Mouse (Mus musculus) effector memory CD4-positive, alpha-beta T cell, adult 5 months (primary cell): Measurements from ENCODE around the gene Acsf2. TPM values are rescaled to one million over a fixed set of nuclear protein-coding genes. Genes with fewer than 3 reads are reported as not detected.

Experiments used
- polyA plus RNA-seq: library from polyadenylated mRNA; unstranded; fragments of 100-300 nt; shearing (Covaris generic); gene quantifications from one replicate; pipeline ENCODE4 v1.2.1, GENCODE M21; 2017

Gene Acsf2
- 5.2 TPM for polyA plus RNA-seq

DNA sequence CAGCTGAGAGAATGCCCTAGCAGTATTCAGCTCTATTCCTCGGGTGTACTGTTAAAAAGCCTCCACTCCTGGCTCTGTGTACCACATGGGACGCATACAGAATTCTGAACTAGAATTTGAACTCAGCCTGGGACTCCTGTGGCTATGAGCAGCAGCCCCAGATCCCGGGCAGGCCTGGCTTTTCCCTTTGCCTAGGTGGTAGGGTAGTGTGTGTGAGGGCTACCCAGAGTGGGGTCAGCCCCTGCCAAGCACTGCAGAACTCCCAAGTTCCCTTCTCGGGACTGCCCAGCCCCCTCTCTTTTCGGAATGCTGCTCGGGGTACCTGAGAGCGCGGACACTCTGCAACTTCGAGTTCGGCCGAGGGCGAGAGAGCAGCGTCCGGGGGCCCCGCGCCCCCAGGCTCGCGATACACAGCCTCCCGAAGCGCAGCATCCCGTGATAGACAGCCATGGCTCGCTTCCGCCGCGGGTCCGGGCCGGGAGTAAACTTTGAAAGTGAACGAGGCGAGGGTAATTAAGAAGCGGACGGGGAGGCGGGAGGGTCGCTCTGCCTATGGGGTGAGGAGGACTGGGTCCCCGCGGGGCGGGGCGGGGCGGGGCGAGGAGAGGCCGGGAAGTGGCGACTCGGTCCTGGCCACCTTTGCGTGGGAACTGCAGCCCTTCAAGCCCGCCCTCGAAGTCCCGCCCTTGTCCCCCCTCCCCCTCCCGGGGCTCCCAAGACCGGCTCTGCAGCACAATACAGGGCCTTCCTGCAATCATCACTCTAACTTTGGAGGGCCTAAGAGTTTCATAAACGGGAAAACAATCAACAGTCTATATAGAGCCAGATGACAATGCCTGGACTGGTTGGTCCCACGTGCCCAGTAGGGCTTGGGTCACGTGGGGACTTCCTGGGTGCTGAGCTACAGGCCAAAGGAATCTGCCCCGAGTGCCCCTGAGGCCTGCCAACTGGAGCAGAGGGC, at the start of gene Acsf2:
Gene Acsf2 (minus strand): TSS at position 551 of the 961 bp plus-strand sequence.

GRCm38 (mm10) chr11:94629199-94629883, 27.7 kb upstream of the Acsf2 start, which contains the start of gene Lrrc59:
Gene Lrrc59, plus strand, starts transcription at chr11:94629767.

GRCm38 (mm10) chr11:94564437-94565150, 37.1 kb downstream of the Acsf2 start, which contains the start of gene Chad:
Gene Chad, plus strand, starts transcription at chr11:94565047.

GRCm38 (mm10) chr11:94548888-94549690, 52.6 kb downstream of the Acsf2 start, which contains the start of gene Rsad1:
Gene Rsad1, minus strand, starts transcription at chr11:94549255.

DNA sequence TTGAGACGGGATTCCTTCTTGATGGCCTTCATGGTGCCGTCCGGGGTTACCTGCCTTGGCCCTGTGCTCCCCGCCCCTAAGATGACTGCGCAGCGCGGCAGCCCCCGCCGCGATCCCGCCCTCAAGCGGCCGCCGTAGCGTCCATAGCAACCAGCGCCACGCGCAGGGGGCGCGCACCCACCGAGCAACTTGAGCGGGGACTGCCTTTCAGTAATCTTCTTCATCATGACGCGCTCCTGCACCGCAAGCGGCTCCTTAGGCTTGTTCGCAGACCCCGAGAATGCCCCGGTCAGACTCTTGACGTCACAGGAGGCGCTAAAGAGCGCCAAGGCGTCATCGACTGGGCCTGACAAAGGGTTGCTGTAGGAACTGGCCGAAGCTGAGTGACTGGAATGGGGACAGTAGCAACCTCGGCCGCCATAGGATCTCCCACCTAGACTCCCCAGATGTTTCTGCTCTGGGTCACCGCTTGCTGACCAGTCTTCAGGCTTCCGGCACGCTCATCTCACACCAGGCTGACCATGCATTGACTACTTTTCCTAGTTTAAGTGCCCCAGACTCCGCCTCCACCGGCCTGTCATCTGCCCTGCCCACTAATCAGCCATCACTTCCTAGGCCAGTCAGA, 80.3 kb downstream of the Acsf2 start, which contains the start of gene Mycbpap:
Gene Mycbpap (minus strand): TSS at position 524 of the 625 bp plus-strand sequence.

Other genes with a start within 250 kb of the Acsf2 start
- gene Abcc3, start 208.9 kb downstream of the Acsf2 start, polyA plus RNA-seq = 2.5 TPM
- gene Cacna1g, start 127.7 kb downstream of the Acsf2 start, polyA plus RNA-seq = not detected
- not detected for gene Spata20, start 115.7 kb downstream of the Acsf2 start, polyA plus RNA-seq
- not detected for gene Epn3, start 101.9 kb downstream of the Acsf2 start, polyA plus RNA-seq
- not detected for gene Mycbpap, start 80.1 kb downstream of the Acsf2 start, polyA plus RNA-seq
- 2.2 TPM for gene Rsad1, start 52.6 kb downstream of the Acsf2 start, polyA plus RNA-seq
- gene Chad, start 36.8 kb downstream of the Acsf2 start, polyA plus RNA-seq = not detected
- gene Lrrc59, start 27.9 kb upstream of the Acsf2 start, polyA plus RNA-seq = 67.0 TPM
- 25.6 TPM for gene Mrpl27, start 51.9 kb upstream of the Acsf2 start, polyA plus RNA-seq
- 0.60 TPM for gene Eme1, start 52.1 kb upstream of the Acsf2 start, polyA plus RNA-seq
- gene Xylt2, start 75.6 kb upstream of the Acsf2 start, polyA plus RNA-seq = 51.3 TPM
- gene Gm11541, start 102.6 kb upstream of the Acsf2 start, polyA plus RNA-seq = not detected
- gene Cdc34b, start 139.9 kb upstream of the Acsf2 start, polyA plus RNA-seq = not detected
- not detected for gene Tmem92, start 180.8 kb upstream of the Acsf2 start, polyA plus RNA-seq